Mouse (Mus musculus): ENCODE results near the gene Tmem171. TPM values are rescaled to one million over a fixed set of nuclear protein-coding genes. Genes with fewer than 3 reads are reported as not detected.

The Tmem171 gene
- total RNA-seq (2023), result not detected

DNA sequence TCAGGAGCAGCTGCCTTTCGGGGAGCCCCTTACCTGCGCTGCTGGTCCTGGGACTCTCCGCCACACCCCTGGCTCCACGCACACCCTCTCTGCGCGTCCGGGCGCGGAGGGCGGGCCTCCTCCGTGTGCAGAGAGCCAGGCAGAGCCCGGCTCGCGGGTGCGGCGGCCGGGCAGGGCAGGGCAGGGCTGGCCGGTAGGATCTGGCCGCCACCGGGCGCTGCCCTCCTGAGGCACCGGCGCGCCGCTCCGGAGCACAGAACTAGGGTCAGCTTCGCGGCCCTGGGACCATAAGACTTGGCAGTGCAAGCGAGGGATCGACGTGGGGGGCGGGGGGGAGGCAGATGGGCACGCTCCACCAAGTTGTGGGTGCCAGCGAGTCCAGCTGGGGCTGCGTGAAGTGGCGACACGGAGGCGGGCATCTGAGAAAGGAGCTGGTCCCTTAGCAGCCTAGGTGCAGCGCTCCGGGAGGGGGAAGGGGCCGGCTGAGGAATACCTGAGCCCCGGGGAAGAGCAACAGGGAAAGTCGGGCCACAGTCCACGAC lies at the start of gene Tmem171:
Gene Tmem171 (minus strand): TSS at position 62 of the 542 bp plus-strand sequence.

DNA sequence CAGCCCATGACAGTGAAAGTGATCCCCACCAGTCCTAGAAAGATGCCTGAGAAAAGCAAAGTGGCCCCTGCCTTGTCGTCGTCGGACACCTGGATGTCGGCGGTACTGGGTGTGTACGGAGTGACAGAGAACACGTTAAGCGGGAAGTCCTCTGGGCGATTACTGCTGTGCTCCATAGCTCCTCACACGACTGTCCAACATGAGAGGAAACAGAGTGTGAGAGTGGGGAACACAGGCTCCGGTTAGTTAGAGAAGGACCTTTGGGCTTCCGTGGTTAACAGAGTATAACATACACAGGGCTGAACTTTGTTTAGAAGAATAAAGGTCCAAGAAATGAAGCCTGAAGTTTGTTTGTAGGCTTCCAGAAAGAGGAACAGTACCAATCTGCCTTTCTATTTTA lies 57.5 kb downstream of the Tmem171 start, which contains the start of gene Tmem174:
Gene Tmem174 (minus strand): TSS at position 266 of the 400 bp plus-strand sequence.

Other genes with a start within 250 kb of the Tmem171 start
- gene Gm10320, start 202.8 kb downstream of the Tmem171 start, total RNA-seq (2023), result not detected
- gene Tmem174, start 57.4 kb downstream of the Tmem171 start, total RNA-seq (2023), result not detected
- 46.4 TPM for gene Fcho2, start 120.6 kb upstream of the Tmem171 start, total RNA-seq (2023)
- 84.2 TPM for gene Tnpo1, start 231.6 kb upstream of the Tmem171 start, total RNA-seq (2023)